Mouse (Mus musculus) liver, embryonic 18 days (tissue): ENCODE measurements around the gene Tmed10. TPM values are rescaled to one million over a fixed set of nuclear protein-coding genes. Genes with fewer than 3 reads are reported as not detected.

ENCODE experiments used
- polyA plus RNA-seq: library from polyadenylated mRNA; depleted of rRNA; stranded (reverse); fragments of >200 nt; gene quantifications from 2 replicates; pipeline ENCODE4 v1.2.3, GENCODE M21; 2012; rRNA removed

Gene Tmed10
- polyA plus RNA-seq: 87.9 and 88.4 TPM in 2 replicates

DNA sequence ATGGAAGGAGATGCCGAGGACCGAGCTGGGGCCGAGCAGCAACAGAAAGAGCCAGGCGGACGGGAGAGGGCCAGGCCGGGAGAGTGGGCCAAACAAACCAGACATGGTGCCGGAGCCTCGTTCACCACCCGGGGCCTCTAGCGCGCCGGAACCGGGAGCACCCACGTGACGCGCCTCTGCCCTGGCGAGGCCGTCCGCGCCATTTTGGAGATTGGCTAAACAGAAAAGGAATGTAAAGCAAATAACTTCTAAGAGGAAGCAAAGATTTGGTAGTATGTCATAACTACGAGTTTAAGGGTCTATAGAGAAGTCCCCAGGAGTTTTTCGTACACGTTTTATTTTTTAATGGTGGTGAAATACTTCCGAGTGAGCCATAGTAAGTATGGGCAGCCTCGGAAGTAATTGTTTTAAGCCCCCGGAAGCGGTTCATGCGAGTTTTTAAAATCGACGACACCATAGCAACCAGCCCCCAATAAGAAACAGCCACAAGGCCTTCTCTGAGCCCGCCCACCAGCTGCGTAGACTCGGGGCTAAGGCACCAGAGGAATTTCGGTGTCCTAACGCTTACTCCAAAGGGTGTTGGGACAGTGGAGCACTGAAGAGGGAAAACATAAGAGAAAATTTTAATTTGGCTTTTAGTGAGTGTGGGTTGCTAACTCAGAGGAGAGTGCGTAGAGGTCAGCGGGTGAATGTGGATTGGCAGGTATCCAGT lies at the start of gene Tmed10:
Gene Tmed10 (minus strand): TSS at position 287 of the 712 bp plus-strand sequence.

DNA sequence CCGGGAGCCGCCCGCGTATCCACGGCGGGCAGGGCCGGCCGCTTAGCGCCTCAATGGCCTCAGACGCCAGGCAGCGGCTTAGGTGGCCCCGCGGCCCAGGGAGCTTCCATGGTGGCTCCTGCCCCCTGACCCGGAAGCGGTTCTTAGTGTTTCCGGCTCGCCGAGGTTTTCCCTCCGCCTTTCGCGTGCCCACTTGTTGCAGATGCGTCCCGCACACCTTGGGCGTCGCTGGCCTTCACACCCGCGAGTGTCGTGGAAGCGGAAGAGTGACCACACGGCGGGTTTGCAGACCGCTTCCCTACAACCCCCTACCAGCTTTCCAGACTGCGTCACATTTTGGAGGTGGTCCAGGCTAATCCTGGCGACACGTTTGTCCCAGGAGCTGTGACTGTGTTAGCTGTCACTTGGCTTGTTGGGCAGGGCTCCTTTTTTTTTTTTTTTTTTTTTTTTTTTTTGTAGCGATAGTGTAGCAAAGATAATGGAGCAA lies 35.4 kb downstream of the Tmed10 start, which contains the start of gene Nek9:
Gene Nek9 (minus strand): TSS at position 120 of the 487 bp plus-strand sequence.

Other genes starting within 250 kb of the Tmed10 start
- gene Rps6kl1, start 223.6 kb downstream of the Tmed10 start, polyA plus RNA-seq: 1.3 and 1.4 TPM in 2 replicates
- 0.29 and 0.41 TPM in 2 replicates for gene Pgf, start 197.1 kb downstream of the Tmed10 start, polyA plus RNA-seq
- 31.6 and 32.8 TPM in 2 replicates for gene Eif2b2, start 155.4 kb downstream of the Tmed10 start, polyA plus RNA-seq
- 1.8 and 2.0 TPM in 2 replicates for gene Mlh3, start 104.2 kb downstream of the Tmed10 start, polyA plus RNA-seq
- 17.3 and 21.5 TPM in 2 replicates for gene Acyp1, start 86.4 kb downstream of the Tmed10 start, polyA plus RNA-seq
- 0.08 and 0.12 TPM in 2 replicates for gene Zc2hc1c, start 86.3 kb downstream of the Tmed10 start, polyA plus RNA-seq
- 9.8 and 11.2 TPM in 2 replicates for gene Nek9, start 35.5 kb downstream of the Tmed10 start, polyA plus RNA-seq
- 1.1 and 1.8 TPM in 2 replicates for gene Fos, start 99.0 kb upstream of the Tmed10 start, polyA plus RNA-seq
- gene Jdp2, start 224.2 kb upstream of the Tmed10 start, polyA plus RNA-seq: 4.8 and 6.3 TPM in 2 replicates